Mouse (Mus musculus) Patski (cell line): ENCODE measurements at regions not wholly inside any gene's neighbourhood (a gene's known extent, or its start where the extent isn't known, plus 50 kb on each side); places are given as distances from the start of the nearest gene placed in this dataset.

Experiments
- ATAC-seq: fragments of 100-300 bp; one replicate; pipeline ENCODE4 v1.8.0; 2021
- CTCF ChIA-PET: fragments of 350-600 bp; sonication (Branson Sonifier 250); formaldehyde crosslinking; loops from one replicate; lab custom pipeline; 2022; ENCODE audit warnings: inconsistent platforms; lab: Charles Lee
- POLR2A ChIA-PET: fragments of 350-600 bp; sonication (Branson Sonifier 250); formaldehyde crosslinking; loops from one replicate; lab custom pipeline; 2022; ENCODE audit warnings: antibody characterized with exemption, inconsistent platforms; lab: Charles Lee
- DNase-seq: peaks from one replicate; pipeline ENCODE4 v3.0.0-alpha.2; 2011; ENCODE audit warnings: low read depth, low spot score
- H3K27me3 ChIP-seq: fragments of 371-371 bp; one replicate; pipeline ENCODE4 v1.5.1; 2021
- CTCF ChIP-seq: fragments of 100-300 bp; IDR thresholded peaks from one replicate; pipeline ENCODE4 v1.5.1; 2021
- in situ Hi-C: fragments of 300-500 bp; cut with MboI; formaldehyde crosslinking; loops from 3 replicates; pipeline ENCODE4 v1.11.1; 2018; ENCODE audit warnings: low pct_unique_long_range_greater_than_20kb, mixed read lengths

- TF ChIP-seq CTCF: no peak
- ATAC-seq: no peak
- POLR2A ChIA-PET: no interaction called here
- in situ Hi-C loops: no loop called here
- CTCF ChIA-PET: interaction anchor here (1.3 kb wide), 1 partner anchor 12 kb away, joined by 3 read pairs; no protein-coding TSS in a partner anchor
- DNase-seq: no peak
- no peaks in the 10 kb centered on the region for H3K27me3 ChIP-seq
Measured at GRCm38 (mm10) chr10:42115224-42115919, 97.1 kb upstream of the Armc2 start.

GRCm38 (mm10) chr10:42110704-42111103, 92.5 kb upstream of the Armc2 start:
- no peak for ATAC-seq
- no peak for DNase-seq
- no peak for TF ChIP-seq CTCF
- in situ Hi-C loops: no loop called here
- ChIA-PET CTCF (no interaction called here), POLR2A (no interaction called here)
- H3K27me3 ChIP-seq: no peaks in the 10 kb centered on the region

GRCm38 (mm10) chr10:42108294-42109014, 90.2 kb upstream of the Armc2 start:
- ATAC-seq (no peak), DNase-seq (no peak)
- CTCF ChIA-PET: no interaction called here
- POLR2A ChIA-PET: interaction anchor here (0.6 kb wide), 1 partner anchor 25 kb away, joined by 3 read pairs; no protein-coding TSS in a partner anchor
- TF ChIP-seq CTCF: no peak
- no peaks in the 10 kb centered on the region for H3K27me3 ChIP-seq
- in situ Hi-C loops: no loop called here

- no peak for TF ChIP-seq CTCF
Measured at GRCm38 (mm10) chr10:42107437-42108293, 89.4 kb upstream of the Armc2 start.

GRCm38 (mm10) chr10:42106611-42107010, 88.4 kb upstream of the Armc2 start:
- no peak for TF ChIP-seq CTCF
- ChIA-PET CTCF (no interaction called here), POLR2A (no interaction called here)
- DNase-seq (no peak), ATAC-seq (no peak)
- no peaks in the 10 kb centered on the region for H3K27me3 ChIP-seq
- in situ Hi-C loops: no loop called here

More at GRCm38 (mm10) chr10:42107437-42108293, 89.4 kb upstream of the Armc2 start:
- ChIA-PET POLR2A (interaction anchor here (0.6 kb wide), 1 partner anchor 25 kb away, joined by 3 read pairs; no protein-coding TSS in a partner anchor), CTCF (no interaction called here)
- ATAC-seq (no peak), DNase-seq (no peak)
- no peaks in the 10 kb centered on the region for H3K27me3 ChIP-seq
- in situ Hi-C loops: no loop called here

GRCm38 (mm10) chr10:42105083-42105482, 86.8 kb upstream of the Armc2 start:
- in situ Hi-C loops: no loop called here
- ATAC-seq (no peak), DNase-seq (no peak)
- H3K27me3 ChIP-seq: no peaks in the 10 kb centered on the region
- POLR2A ChIA-PET: no interaction called here
- no peak for TF ChIP-seq CTCF
- CTCF ChIA-PET: no interaction called here

GRCm38 (mm10) chr10:42102320-42102719, 84.1 kb upstream of the Armc2 start:
- ChIA-PET CTCF (no interaction called here), POLR2A (interaction anchor here (0.6 to 1.1 kb wide), 2 partner anchors 9 to 1376 kb away, joined by 3 to 4 read pairs; no protein-coding TSS in a partner anchor)
- no peak for TF ChIP-seq CTCF
- in situ Hi-C loops: no loop called here
- H3K27me3 ChIP-seq: no peaks in the 10 kb centered on the region
- no peak for ATAC-seq
- DNase-seq: no peak

- ChIA-PET POLR2A (no interaction called here), CTCF (no interaction called here)
- no peaks in the 10 kb centered on the region for H3K27me3 ChIP-seq
- in situ Hi-C loops: no loop called here
- DNase-seq (peak; percentile 43), ATAC-seq (peak; percentile 78)
- TF ChIP-seq CTCF: no peak
Measured at GRCm38 (mm10) chr10:42101096-42101495, 82.9 kb upstream of the Armc2 start.

GRCm38 (mm10) chr10:42096924-42097323, 78.7 kb upstream of the Armc2 start:
- in situ Hi-C loops: no loop called here
- no peak for TF ChIP-seq CTCF

GRCm38 (mm10) chr10:42095986-42096385, 77.7 kb upstream of the Armc2 start:
- TF ChIP-seq CTCF: no peak
- ATAC-seq: no peak
- no peaks in the 10 kb centered on the region for H3K27me3 ChIP-seq
- ChIA-PET CTCF (no interaction called here), POLR2A (no interaction called here)
- in situ Hi-C loops: no loop called here
- no peak for DNase-seq

More at GRCm38 (mm10) chr10:42096924-42097323, 78.7 kb upstream of the Armc2 start:
- POLR2A ChIA-PET: no interaction called here
- CTCF ChIA-PET: no interaction called here
- DNase-seq (no peak), ATAC-seq (no peak)
- H3K27me3 ChIP-seq: no peaks in the 10 kb centered on the region
